Mouse (Mus musculus) ES-Bruce4 (cell line): ENCODE results near the gene Cd44. TPM values are rescaled to one million over a fixed set of nuclear protein-coding genes. Genes with fewer than 3 reads are reported as not detected.

Experiments used
- H3K27ac ChIP-seq: 2 replicates; pipeline ENCODE4 v1.5.1; 2012; ENCODE audit warnings: low read length, inconsistent platforms; ENCODE audit not compliant: insufficient read depth
- H3K27me3 ChIP-seq: 2 replicates; pipeline ENCODE4 v1.6.1; 2012; ENCODE audit warnings: mild to moderate bottlenecking, low read length, inconsistent platforms; ENCODE audit not compliant: control insufficient read depth, poor library complexity, insufficient read depth, severe bottlenecking
- H3K36me3 ChIP-seq: 2 replicates; pipeline ENCODE4 v1.6.1; 2012; ENCODE audit warnings: inconsistent platforms, mild to moderate bottlenecking, low read length, moderate library complexity; ENCODE audit not compliant: control insufficient read depth, poor library complexity, insufficient read depth, severe bottlenecking
- H3K4me1 ChIP-seq: one replicate; pipeline ENCODE4 v1.8.1; 2011; ENCODE audit warnings: low read length; ENCODE audit not compliant: control insufficient read depth, insufficient read depth
- H3K4me3 ChIP-seq: 2 replicates; pipeline ENCODE4 v1.5.1; 2011; ENCODE audit warnings: low read depth, mild to moderate bottlenecking, low read length
- H3K9ac ChIP-seq: 2 replicates; pipeline ENCODE4 v1.6.1; 2012; ENCODE audit warnings: low read depth, mild to moderate bottlenecking, inconsistent platforms; ENCODE audit not compliant: poor library complexity, severe bottlenecking
- H3K9me3 ChIP-seq: replicated peaks from 2 replicates; pipeline ENCODE4 v1.6.1; 2012; ENCODE audit warnings: mild to moderate bottlenecking, low read length, inconsistent platforms; ENCODE audit not compliant: control insufficient read depth, poor library complexity, insufficient read depth, severe bottlenecking
- CTCF ChIP-seq: IDR thresholded peaks from one replicate; pipeline ENCODE4 v1.8.1; 2011; ENCODE audit warnings: low read depth, low read length
- EP300 ChIP-seq: IDR thresholded peaks from 2 replicates; pipeline ENCODE4 v1.6.1; 2011; ENCODE audit warnings: low read depth, low read length; ENCODE audit not compliant: insufficient read depth
- POLR2A ChIP-seq: IDR thresholded peaks from one replicate; pipeline ENCODE4 v1.8.1; 2011; ENCODE audit warnings: low read length; ENCODE audit not compliant: insufficient read depth
- polyA plus RNA-seq: library from polyadenylated mRNA; stranded (reverse); fragments of >200 nt; gene quantifications from 2 replicates; pipeline ENCODE4 v1.2.4, GENCODE M21; 2011; ENCODE audit warnings: low read depth; ENCODE audit not compliant: missing spikeins, insufficient read depth, insufficient read length

The Cd44 gene
- polyA plus RNA-seq, 1 experiment, result 6.6 TPM

GRCm38 (mm10) chr2:102943983-102944382 is 42.5 kb upstream of the Cd44 start:
- H3K9ac ChIP-seq, result no peak overlapping the region
- H3K9me3 ChIP-seq, result no peaks in the 10 kb centered on the region
- H3K36me3 ChIP-seq, result no peaks in the 10 kb centered on the region
- H3K27ac ChIP-seq, result no peak overlapping the region
- H3K4me1 ChIP-seq, result no peaks in the 10 kb centered on the region
- H3K4me3 ChIP-seq, result no peak overlapping the region
- TF ChIP-seq CTCF, result no peak
- no peak for TF ChIP-seq EP300
- TF ChIP-seq POLR2A, result no peak
- no peaks in the 10 kb centered on the region for H3K27me3 ChIP-seq

- H3K27ac ChIP-seq, result no peak overlapping the region
- no peak overlapping the region for H3K9ac ChIP-seq
- H3K4me1 ChIP-seq, result no peaks in the 10 kb centered on the region
- no peaks in the 10 kb centered on the region for H3K9me3 ChIP-seq
- H3K27me3 ChIP-seq, result no peaks in the 10 kb centered on the region
- TF ChIP-seq CTCF, result no peak
- TF ChIP-seq POLR2A, result no peak
- no peak for TF ChIP-seq EP300
- no peak overlapping the region for H3K4me3 ChIP-seq
- no peaks in the 10 kb centered on the region for H3K36me3 ChIP-seq
These were observed 41.3 kb upstream of the Cd44 start for GRCm38 (mm10) chr2:102942782-102943080.

GRCm38 (mm10) chr2:102941937-102942781 is 40.7 kb upstream of the Cd44 start:
- H3K27ac ChIP-seq, result no peak overlapping the region
- H3K4me1 ChIP-seq, result no peaks in the 10 kb centered on the region
- TF ChIP-seq CTCF (no peak), EP300 (no peak), POLR2A (no peak)
- no peaks in the 10 kb centered on the region for H3K36me3 ChIP-seq
- H3K9me3 ChIP-seq, result no peaks in the 10 kb centered on the region
- H3K27me3 ChIP-seq, result no peaks in the 10 kb centered on the region
- no peak overlapping the region for H3K4me3 ChIP-seq
- H3K9ac ChIP-seq, result no peak overlapping the region

- no peak overlapping the region for H3K9ac ChIP-seq
- H3K4me3 ChIP-seq, result no peak overlapping the region
- H3K27ac ChIP-seq, result no peak overlapping the region
- no peaks in the 10 kb centered on the region for H3K9me3 ChIP-seq
- no peaks in the 10 kb centered on the region for H3K27me3 ChIP-seq
- H3K36me3 ChIP-seq, result no peaks in the 10 kb centered on the region
- H3K4me1 ChIP-seq, result no peaks in the 10 kb centered on the region
- TF ChIP-seq POLR2A, result no peak
- no peak for TF ChIP-seq EP300
- no peak for TF ChIP-seq CTCF
These were observed 39.4 kb upstream of the Cd44 start for GRCm38 (mm10) chr2:102940813-102941361.

GRCm38 (mm10) chr2:102940158-102940557 is 38.7 kb upstream of the Cd44 start:
- no peaks in the 10 kb centered on the region for H3K27me3 ChIP-seq
- H3K9me3 ChIP-seq, result no peaks in the 10 kb centered on the region
- TF ChIP-seq CTCF, result no peak
- no peak for TF ChIP-seq EP300
- no peak for TF ChIP-seq POLR2A
- H3K4me3 ChIP-seq, result no peak overlapping the region
- no peak overlapping the region for H3K9ac ChIP-seq
- H3K4me1 ChIP-seq, result no peaks in the 10 kb centered on the region
- H3K36me3 ChIP-seq, result no peaks in the 10 kb centered on the region
- H3K27ac ChIP-seq, result no peak overlapping the region

- Histone ChIP-seq H3K27me3 (no peaks in the 10 kb centered on the region), H3K36me3 (no peaks in the 10 kb centered on the region), H3K27ac (no peak overlapping the region), H3K9ac (no peak overlapping the region), H3K4me3 (no peak overlapping the region), H3K4me1 (no peaks in the 10 kb centered on the region), H3K9me3 (no peaks in the 10 kb centered on the region)
- TF ChIP-seq EP300 (no peak), CTCF (no peak), POLR2A (no peak)
These were observed 35.4 kb upstream of the Cd44 start for GRCm38 (mm10) chr2:102936886-102937285.
